Mouse (Mus musculus): ENCODE results near the gene Gramd4.

The Gramd4 gene

GRCm38 (mm10) chr15:86057413-86057812 lies at the start of gene Gramd4:
Gene Gramd4 (plus strand): TSS chr15:86057695.
- DNase-seq: peak; percentile 94

GRCm38 (mm10) chr15:86013130-86013529 lies 44.4 kb upstream of the Gramd4 start:
- DNase-seq: no peak

- no peak for DNase-seq
Measured at GRCm38 (mm10) chr15:86013656-86014055, 43.8 kb upstream of the Gramd4 start.

GRCm38 (mm10) chr15:86015026-86015425 lies 42.5 kb upstream of the Gramd4 start:
- no peak for DNase-seq

GRCm38 (mm10) chr15:86015860-86016541 lies 41.5 kb upstream of the Gramd4 start:
- no peak for DNase-seq

- DNase-seq: no peak
Measured at GRCm38 (mm10) chr15:86017336-86017735, 40.2 kb upstream of the Gramd4 start.

- no peak for DNase-seq
Measured at GRCm38 (mm10) chr15:86018753-86019512, 38.6 kb upstream of the Gramd4 start.

- no peak for DNase-seq
Measured at GRCm38 (mm10) chr15:86020008-86020407, 37.5 kb upstream of the Gramd4 start.

GRCm38 (mm10) chr15:86021301-86021700 lies 36.2 kb upstream of the Gramd4 start:
- DNase-seq: no peak

- DNase-seq: no peak
Measured at GRCm38 (mm10) chr15:86021971-86022370, 35.5 kb upstream of the Gramd4 start.

GRCm38 (mm10) chr15:86027871-86028270 lies 29.6 kb upstream of the Gramd4 start:
- DNase-seq: no peak

- DNase-seq: no peak
Measured at GRCm38 (mm10) chr15:86029981-86030380, 27.5 kb upstream of the Gramd4 start.

- DNase-seq: no peak
Measured at GRCm38 (mm10) chr15:86032811-86033190, 24.7 kb upstream of the Gramd4 start.

- DNase-seq: no peak
Measured at GRCm38 (mm10) chr15:86033191-86033841, 24.2 kb upstream of the Gramd4 start, which contains the start of gene Celsr1. Gene Celsr1 (minus strand): TSS chr15:86033777.

- DNase-seq: no peak
Measured at GRCm38 (mm10) chr15:86034021-86034523, 23.4 kb upstream of the Gramd4 start.

GRCm38 (mm10) chr15:86034781-86035360 lies 22.6 kb upstream of the Gramd4 start:
- no peak for DNase-seq

- DNase-seq: no peak
Measured at GRCm38 (mm10) chr15:86035913-86036312, 21.6 kb upstream of the Gramd4 start.

GRCm38 (mm10) chr15:86038802-86039201 lies 18.7 kb upstream of the Gramd4 start:
- peak; percentile 61 for DNase-seq

GRCm38 (mm10) chr15:86041421-86041820 lies 16.1 kb upstream of the Gramd4 start:
- DNase-seq: no peak

GRCm38 (mm10) chr15:86042364-86042763 lies 15.1 kb upstream of the Gramd4 start:
- DNase-seq: no peak

GRCm38 (mm10) chr15:86049510-86049909 lies 8.0 kb upstream of the Gramd4 start:
- no peak for DNase-seq

GRCm38 (mm10) chr15:86050170-86050743 lies 7.2 kb upstream of the Gramd4 start:
- DNase-seq: peak; percentile 69

GRCm38 (mm10) chr15:86051152-86051551 lies 6.3 kb upstream of the Gramd4 start:
- no peak for DNase-seq
